Mouse (Mus musculus) small intestine, adult 2 months (tissue): ENCODE data around the gene Epm2aip1.

Experiments
- CTCF ChIP-seq: fragments of 200-500 bp; IDR thresholded peaks from 2 replicates; pipeline ENCODE4 v1.5.1; 2012; ENCODE audit warnings: low read depth, mild to moderate bottlenecking, control low read depth, inconsistent platforms, low read length, moderate library complexity, mixed read lengths; ENCODE audit not compliant: insufficient replicate concordance, insufficient read length; ENCODE audit errors: extremely low read depth
- POLR2A ChIP-seq: fragments of 200-500 bp; IDR thresholded peaks from 2 replicates; pipeline ENCODE4 v1.6.1; 2012; ENCODE audit warnings: low read depth, mild to moderate bottlenecking, control low read depth, inconsistent platforms, low read length, moderate library complexity

DNA sequence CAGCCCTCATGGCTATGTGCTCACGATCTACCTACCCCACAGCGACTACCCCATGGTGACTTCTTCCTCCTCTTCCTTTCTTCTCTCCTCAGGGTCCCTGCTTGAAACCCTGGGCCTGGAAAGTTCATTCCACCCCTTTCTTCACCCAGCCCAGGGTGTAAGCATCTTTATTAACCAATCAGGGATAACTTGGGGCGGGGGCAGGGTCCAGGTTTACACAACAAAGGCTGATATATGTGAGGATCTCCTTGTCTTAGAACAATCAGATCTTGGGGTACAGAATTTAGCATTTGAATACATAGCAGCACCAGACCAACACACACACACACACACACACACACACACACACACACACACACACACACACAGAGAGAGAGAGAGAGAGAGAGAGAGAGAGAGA, 13.3 kb downstream of the Epm2aip1 start:
- TF ChIP-seq CTCF (no peak), POLR2A (no peak)
